Mouse (Mus musculus) cerebellum, adult 18-20 months (tissue): Measurements from ENCODE around the gene Gpr37.

Source experiments
- DNase-seq, 2 experiments: peaks; one replicate each; pipeline ENCODE4 v3.0.0; 2021

Gpr37 gene

GRCm38 (mm10) chr6:25690629-25691028 lies at the start of gene Gpr37:
Gpr37 (minus strand) TSS chr6:25690729.
- DNase-seq, result no peak

- no peak for DNase-seq
Measured at GRCm38 (mm10) chr6:25736533-25736932, 46.0 kb upstream of the Gpr37 start.

- DNase-seq, result no peak
Measured at GRCm38 (mm10) chr6:25726560-25726959, 36.0 kb upstream of the Gpr37 start.

GRCm38 (mm10) chr6:25710601-25711000 lies 20.1 kb upstream of the Gpr37 start:
- DNase-seq, result no peak

- peak; percentile 30 to 44 for DNase-seq
Measured at GRCm38 (mm10) chr6:25709250-25709895, 18.8 kb upstream of the Gpr37 start.

- DNase-seq, result no peak
Measured at GRCm38 (mm10) chr6:25699956-25700355, 9.4 kb upstream of the Gpr37 start.

GRCm38 (mm10) chr6:25690284-25690605 lies 284 bp downstream of the Gpr37 start:
- peak in 1 of 2 experiments; percentile 7 for DNase-seq

GRCm38 (mm10) chr6:25689520-25690283 lies 827 bp downstream of the Gpr37 start:
- DNase-seq, result peak; percentile 23 to 26

- no peak for DNase-seq
Measured at GRCm38 (mm10) chr6:25688927-25689519, 1.5 kb downstream of the Gpr37 start.

GRCm38 (mm10) chr6:25686760-25687200 lies 3.7 kb downstream of the Gpr37 start:
- DNase-seq, result no peak

- no peak for DNase-seq
Measured at GRCm38 (mm10) chr6:25684391-25684790, 6.1 kb downstream of the Gpr37 start.

- DNase-seq, result no peak
Measured at GRCm38 (mm10) chr6:25675111-25675510, 15.4 kb downstream of the Gpr37 start.

- no peak for DNase-seq
Measured at GRCm38 (mm10) chr6:25673801-25674200, 16.7 kb downstream of the Gpr37 start.

- no peak for DNase-seq
Measured at GRCm38 (mm10) chr6:25670150-25670549, 20.4 kb downstream of the Gpr37 start.

GRCm38 (mm10) chr6:25663942-25664341 lies 26.6 kb downstream of the Gpr37 start:
- no peak for DNase-seq

- no peak for DNase-seq
Measured at GRCm38 (mm10) chr6:25659924-25660675, 30.4 kb downstream of the Gpr37 start.
